Mouse (Mus musculus) embryonic facial prominence, embryonic 12.5 days (tissue): ENCODE measurements at regions not wholly inside any gene's neighbourhood (a gene's known extent, or its start where the extent isn't known, plus 50 kb on each side); places are given as distances from the start of the nearest gene placed in this dataset.

Experiments
- ATAC-seq: fragments of 200-750 bp; cut with Nextera tagmentation; 2 replicates; pipeline ENCODE4 v1.8.0; 2017; ENCODE audit not compliant: insufficient number of reproducible peaks, insufficient read depth, low FRiP score, low TSS enrichment
- H3K27ac ChIP-seq: fragments of 300-500 bp; sonication (generic); 2 replicates; pipeline ENCODE4 v1.5.1; 2016; ENCODE audit warnings: mild to moderate bottlenecking
- H3K27me3 ChIP-seq: fragments of 300-500 bp; sonication (generic); 2 replicates; pipeline ENCODE4 v1.6.1; 2016; ENCODE audit warnings: mild to moderate bottlenecking, moderate library complexity
- H3K36me3 ChIP-seq: fragments of 300-500 bp; sonication (generic); 2 replicates; pipeline ENCODE4 v1.6.1; 2016; ENCODE audit warnings: mild to moderate bottlenecking
- H3K4me1 ChIP-seq: fragments of 300-500 bp; sonication (generic); 2 replicates; pipeline ENCODE4 v1.6.1; 2016
- H3K4me2 ChIP-seq: fragments of 300-500 bp; sonication (generic); replicated peaks from 2 replicates; pipeline ENCODE4 v1.6.1; 2016; ENCODE audit warnings: mild to moderate bottlenecking, moderate library complexity
- H3K4me3 ChIP-seq: fragments of 300-500 bp; sonication (generic); 2 replicates; pipeline ENCODE4 v1.5.1; 2016; ENCODE audit warnings: mild to moderate bottlenecking
- H3K9ac ChIP-seq: fragments of 300-500 bp; sonication (generic); 2 replicates; pipeline ENCODE4 v1.6.1; 2016; ENCODE audit warnings: mild to moderate bottlenecking, moderate library complexity
- H3K9me3 ChIP-seq: fragments of 300-500 bp; sonication (generic); 2 replicates; pipeline ENCODE4 v1.6.1; 2016; ENCODE audit warnings: mild to moderate bottlenecking, moderate library complexity
- WGBS: fragments of 180-500 bp; shearing (Covaris S2); methylation state at CpG from one replicate; pipeline ENCODE4 v1.1.7; 2016; 5-methylcytosine and 5-hydroxymethylcytosine counted together

GRCm38 (mm10) chr11:109034596-109034995, 109.6 kb downstream of the E030025P04Rik start:
- Histone ChIP-seq H3K36me3 (no peaks in the 10 kb centered on the region), H3K4me1 (no peaks in the 10 kb centered on the region), H3K27ac (no peak overlapping the region), H3K4me3 (no peak overlapping the region), H3K4me2 (no peak overlapping the region), H3K9me3 (no peaks in the 10 kb centered on the region), H3K27me3 (peaks cover 3% of the 10 kb centered on the region), H3K9ac (no peak overlapping the region)
- no peak for ATAC-seq
- WGBS, result 86% methylated on average over 1 of the region's 1 CpGs

- WGBS, result 47% methylated on average over 4 of the region's 4 CpGs
- no peaks in the 10 kb centered on the region for H3K36me3 ChIP-seq
- H3K9me3 ChIP-seq, result no peaks in the 10 kb centered on the region
- no peak overlapping the region for H3K9ac ChIP-seq
- no peak overlapping the region for H3K27ac ChIP-seq
- H3K4me2 ChIP-seq, result no peak overlapping the region
- no peaks in the 10 kb centered on the region for H3K4me1 ChIP-seq
- no peak for ATAC-seq
- peaks cover 3% of the 10 kb centered on the region for H3K27me3 ChIP-seq
- H3K4me3 ChIP-seq, result no peak overlapping the region
These were observed 110.1 kb downstream of the E030025P04Rik start for GRCm38 (mm10) chr11:109034072-109034471.

GRCm38 (mm10) chr11:109032729-109033128, 111.4 kb downstream of the E030025P04Rik start:
- no peak overlapping the region for H3K9ac ChIP-seq
- H3K27ac ChIP-seq, result no peak overlapping the region
- no peaks in the 10 kb centered on the region for H3K9me3 ChIP-seq
- no peak overlapping the region for H3K4me3 ChIP-seq
- ATAC-seq, result no peak
- no peaks in the 10 kb centered on the region for H3K36me3 ChIP-seq
- H3K27me3 ChIP-seq, result peaks cover 3% of the 10 kb centered on the region
- no peak overlapping the region for H3K4me2 ChIP-seq
- no peaks in the 10 kb centered on the region for H3K4me1 ChIP-seq
- WGBS, result 55% methylated on average over 6 of the region's 6 CpGs

- no peaks in the 10 kb centered on the region for H3K36me3 ChIP-seq
- H3K4me2 ChIP-seq, result no peak overlapping the region
- H3K4me1 ChIP-seq, result no peaks in the 10 kb centered on the region
- no peak for ATAC-seq
- no peak overlapping the region for H3K27ac ChIP-seq
- no peaks in the 10 kb centered on the region for H3K9me3 ChIP-seq
- H3K9ac ChIP-seq, result no peak overlapping the region
- no peak overlapping the region for H3K4me3 ChIP-seq
- peaks cover 3% of the 10 kb centered on the region for H3K27me3 ChIP-seq
- WGBS, result 22% methylated on average over 3 of the region's 3 CpGs
These were observed 110.3 kb downstream of the Axin2 start for GRCm38 (mm10) chr11:109030486-109030885.

GRCm38 (mm10) chr11:109029894-109030293, 109.7 kb downstream of the Axin2 start:
- Histone ChIP-seq H3K9me3 (no peaks in the 10 kb centered on the region), H3K4me1 (no peaks in the 10 kb centered on the region), H3K4me2 (no peak overlapping the region), H3K4me3 (no peak overlapping the region), H3K36me3 (no peaks in the 10 kb centered on the region), H3K27me3 (peaks cover 3% of the 10 kb centered on the region), H3K27ac (no peak overlapping the region), H3K9ac (no peak overlapping the region)
- 78% methylated on average over 7 of the region's 7 CpGs for WGBS
- ATAC-seq, result no peak

GRCm38 (mm10) chr11:109014806-109015205, 94.7 kb downstream of the Axin2 start:
- no peak for ATAC-seq
- no peaks in the 10 kb centered on the region for H3K4me1 ChIP-seq
- H3K9me3 ChIP-seq, result no peaks in the 10 kb centered on the region
- no peak overlapping the region for H3K9ac ChIP-seq
- WGBS, result 70% methylated on average over 7 of the region's 7 CpGs
- no peak overlapping the region for H3K27ac ChIP-seq
- no peaks in the 10 kb centered on the region for H3K27me3 ChIP-seq
- no peak overlapping the region for H3K4me2 ChIP-seq
- no peaks in the 10 kb centered on the region for H3K36me3 ChIP-seq
- H3K4me3 ChIP-seq, result no peak overlapping the region

GRCm38 (mm10) chr11:109011161-109011560, 91.0 kb downstream of the Axin2 start:
- H3K4me3 ChIP-seq, result no peak overlapping the region
- ATAC-seq, result no peak
- H3K4me1 ChIP-seq, result no peaks in the 10 kb centered on the region
- H3K36me3 ChIP-seq, result no peaks in the 10 kb centered on the region
- no peak overlapping the region for H3K27ac ChIP-seq
- WGBS, result 90% methylated on average over 6 of the region's 6 CpGs
- H3K27me3 ChIP-seq, result no peaks in the 10 kb centered on the region
- no peaks in the 10 kb centered on the region for H3K9me3 ChIP-seq
- H3K9ac ChIP-seq, result no peak overlapping the region
- H3K4me2 ChIP-seq, result no peak overlapping the region

GRCm38 (mm10) chr11:109008872-109009271, 88.7 kb downstream of the Axin2 start:
- no peak overlapping the region for H3K27ac ChIP-seq
- H3K4me1 ChIP-seq, result no peaks in the 10 kb centered on the region
- WGBS, result 72% methylated on average over 2 of the region's 2 CpGs
- no peaks in the 10 kb centered on the region for H3K9me3 ChIP-seq
- no peaks in the 10 kb centered on the region for H3K27me3 ChIP-seq
- no peaks in the 10 kb centered on the region for H3K36me3 ChIP-seq
- no peak overlapping the region for H3K9ac ChIP-seq
- no peak overlapping the region for H3K4me2 ChIP-seq
- no peak for ATAC-seq
- H3K4me3 ChIP-seq, result no peak overlapping the region

- no peaks in the 10 kb centered on the region for H3K27me3 ChIP-seq
- no peak overlapping the region for H3K27ac ChIP-seq
- H3K4me3 ChIP-seq, result no peak overlapping the region
- WGBS, result 85% methylated on average over 11 of the region's 11 CpGs
- H3K9me3 ChIP-seq, result peaks cover 5% of the 10 kb centered on the region; the same call in 1 of the 2 replicates
- no peaks in the 10 kb centered on the region for H3K36me3 ChIP-seq
- no peak overlapping the region for H3K9ac ChIP-seq
- H3K4me1 ChIP-seq, result no peaks in the 10 kb centered on the region
- no peak for ATAC-seq
- no peak overlapping the region for H3K4me2 ChIP-seq
These were observed 85.5 kb downstream of the Axin2 start for GRCm38 (mm10) chr11:109005681-109006080.
